Mouse (Mus musculus) forebrain, postnatal 0 days (tissue): ENCODE data around the gene Slc16a13. TPM values are rescaled to one million over a fixed set of nuclear protein-coding genes. Genes with fewer than 3 reads are reported as not detected.

Experiments
- ATAC-seq: fragments of 200-750 bp; cut with Nextera tagmentation; 2 replicates; pipeline ENCODE4 v1.8.0; 2017; ENCODE audit warnings: mild to moderate bottlenecking, moderate library complexity
- DNase-seq: peaks from one replicate; pipeline ENCODE4 v3.0.0-alpha.2; 2015
- H3K27ac ChIP-seq: fragments of 300-500 bp; sonication (generic); 2 replicates; pipeline ENCODE4 v1.5.1; 2014; ENCODE audit warnings: low read depth, mild to moderate bottlenecking, antibody characterized with exemption, low read length, moderate library complexity, mixed read lengths
- H3K27me3 ChIP-seq: fragments of 300-500 bp; sonication (generic); 2 replicates; pipeline ENCODE4 v1.6.1; 2014; ENCODE audit warnings: mild to moderate bottlenecking, low read length, mixed read lengths; ENCODE audit not compliant: insufficient read depth
- H3K36me3 ChIP-seq: fragments of 300-500 bp; sonication (generic); 2 replicates; pipeline ENCODE4 v1.6.1; 2014; ENCODE audit warnings: mild to moderate bottlenecking, moderate library complexity; ENCODE audit not compliant: insufficient read depth
- H3K4me1 ChIP-seq: fragments of 300-500 bp; sonication (generic); 2 replicates; pipeline ENCODE4 v1.6.1; 2014; ENCODE audit warnings: antibody characterized with exemption; ENCODE audit not compliant: insufficient read depth
- H3K4me2 ChIP-seq: fragments of 300-500 bp; sonication (generic); 2 replicates; pipeline ENCODE4 v1.6.1; 2014; ENCODE audit warnings: low read depth, mild to moderate bottlenecking, moderate library complexity
- H3K4me3 ChIP-seq: fragments of 300-500 bp; sonication (generic); 2 replicates; pipeline ENCODE4 v1.5.1; 2014; ENCODE audit warnings: low read depth, low read length, mixed read lengths
- H3K9ac ChIP-seq: fragments of 300-500 bp; sonication (generic); 2 replicates; pipeline ENCODE4 v1.6.1; 2014; ENCODE audit warnings: mild to moderate bottlenecking
- H3K9me3 ChIP-seq: fragments of 300-500 bp; sonication (generic); 2 replicates; pipeline ENCODE4 v1.6.1; 2016; ENCODE audit warnings: low read length
- CTCF ChIP-seq: sonication (generic); IDR thresholded peaks from 2 replicates; pipeline ENCODE4 v1.5.1; 2016; ENCODE audit warnings: antibody characterized with exemption, control low read depth, low read depth
- WGBS: fragments of 180-500 bp; shearing (Covaris S2); extraction: QIAGEN DNeasy Blood & Tissue Kit; methylation state at CpG from one replicate; pipeline ENCODE4 v1.1.7; 2014; 5-methylcytosine and 5-hydroxymethylcytosine counted together
- polyA plus RNA-seq: library from polyadenylated mRNA; unstranded; fragments of >200 nt; fragmentation: Nextera tagmentation; extraction: Ambion mirVana; gene quantifications from 2 replicates; pipeline ENCODE4 v1.2.1, GENCODE M21; 2015
- total RNA-seq: library from RNA; depleted of rRNA; stranded (reverse); fragments of >200 nt; gene quantifications from 2 replicates; pipeline ENCODE4 v1.2.3, GENCODE M21; 2014

Slc16a13 gene
- total and polyA plus RNA-seq, 2 experiments from 2014 or later = 9.6 to 10.9 TPM

GRCm38 (mm10) chr11:70237457-70238167 is 16.7 kb upstream of the Slc16a13 start, which contains the start of gene 0610010K14Rik:
Gene 0610010K14Rik (minus strand): TSS chr11:70237914.
- Histone ChIP-seq H3K36me3 (peaks cover 18% of the 10 kb centered on the region), H3K4me1 (peaks cover 22% of the 10 kb centered on the region; the same call in 1 of the 2 replicates), H3K9me3 (no peaks in the 10 kb centered on the region), H3K4me3 (peak within 1 kb of the TSS; percentile 98), H3K27me3 (no peaks in the 10 kb centered on the region), H3K27ac (peak within 1 kb of the TSS; percentile 96), H3K9ac (peak within 1 kb of the TSS; percentile 92), H3K4me2 (peak within 1 kb of the TSS; percentile 97)
- TF ChIP-seq CTCF = peak; percentile 67
- ATAC-seq (peak; percentile 95), DNase-seq (peak; percentile 97)
- WGBS = under 1% methylated on average over 64 of the region's 70 CpGs

- 22% methylated on average over 7 of the region's 7 CpGs for WGBS
- DNase-seq (no peak), ATAC-seq (no peak)
These were observed 15.9 kb upstream of the Slc16a13 start for GRCm38 (mm10) chr11:70236717-70237116.

GRCm38 (mm10) chr11:70235254-70235900 is 14.5 kb upstream of the Slc16a13 start:
- DNase-seq = no peak
- no peak for ATAC-seq
- H3K36me3 ChIP-seq = peaks cover 18% of the 10 kb centered on the region
- H3K4me1 ChIP-seq = peaks cover 20% of the 10 kb centered on the region; the same call in 1 of the 2 replicates
- H3K4me3 ChIP-seq = no peak overlapping the region
- H3K27me3 ChIP-seq = peaks cover 6% of the 10 kb centered on the region; the same call in 1 of the 2 replicates
- H3K9ac ChIP-seq = no peak overlapping the region
- H3K4me2 ChIP-seq = no peak overlapping the region; the same call in 1 of the 2 replicates
- 90% methylated on average over 12 of the region's 12 CpGs for WGBS
- H3K9me3 ChIP-seq = no peaks in the 10 kb centered on the region
- TF ChIP-seq CTCF = no peak
- H3K27ac ChIP-seq = no peak overlapping the region

More at GRCm38 (mm10) chr11:70236717-70237116, 15.9 kb upstream of the Slc16a13 start:
- no peaks in the 10 kb centered on the region for H3K9me3 ChIP-seq
- peaks cover 22% of the 10 kb centered on the region; the same call in 1 of the 2 replicates for H3K4me1 ChIP-seq
- H3K4me3 ChIP-seq = peak overlapping the region; percentile 98
- peak overlapping the region; percentile 96 for H3K27ac ChIP-seq
- no peaks in the 10 kb centered on the region for H3K27me3 ChIP-seq
- peak overlapping the region; percentile 92; the same call in 1 of the 2 replicates for H3K9ac ChIP-seq
- no peak for TF ChIP-seq CTCF
- peak overlapping the region; percentile 97 for H3K4me2 ChIP-seq
- peaks cover 18% of the 10 kb centered on the region for H3K36me3 ChIP-seq

GRCm38 (mm10) chr11:70234497-70234896 is 13.6 kb upstream of the Slc16a13 start:
- TF ChIP-seq CTCF = no peak
- H3K4me2 ChIP-seq = no peak overlapping the region
- ATAC-seq (no peak), DNase-seq (no peak)
- H3K4me3 ChIP-seq = no peak overlapping the region
- H3K9me3 ChIP-seq = no peaks in the 10 kb centered on the region
- peaks cover 15% of the 10 kb centered on the region for H3K27me3 ChIP-seq
- WGBS = 88% methylated on average over 8 of the region's 8 CpGs
- peaks cover 18% of the 10 kb centered on the region for H3K36me3 ChIP-seq
- H3K27ac ChIP-seq = no peak overlapping the region
- H3K4me1 ChIP-seq = peaks cover 18% of the 10 kb centered on the region; the same call in 1 of the 2 replicates
- H3K9ac ChIP-seq = no peak overlapping the region

GRCm38 (mm10) chr11:70234037-70234436 is 13.2 kb upstream of the Slc16a13 start:
- ATAC-seq (no peak), DNase-seq (no peak)
- WGBS = 58% methylated on average over 5 of the region's 5 CpGs

GRCm38 (mm10) chr11:70233016-70233415 is 12.2 kb upstream of the Slc16a13 start:
- WGBS = 31% methylated on average over 8 of the region's 8 CpGs
- DNase-seq = no peak
- H3K27ac ChIP-seq = no peak overlapping the region

More at GRCm38 (mm10) chr11:70234037-70234436, 13.2 kb upstream of the Slc16a13 start:
- peaks cover 19% of the 10 kb centered on the region for H3K27me3 ChIP-seq
- TF ChIP-seq CTCF = no peak
- H3K9ac ChIP-seq = no peak overlapping the region
- no peak overlapping the region for H3K27ac ChIP-seq
- H3K4me3 ChIP-seq = no peak overlapping the region
- no peaks in the 10 kb centered on the region for H3K9me3 ChIP-seq
- H3K36me3 ChIP-seq = peaks cover 18% of the 10 kb centered on the region
- H3K4me1 ChIP-seq = peaks cover 18% of the 10 kb centered on the region; the same call in 1 of the 2 replicates
- no peak overlapping the region for H3K4me2 ChIP-seq

More at GRCm38 (mm10) chr11:70233016-70233415, 12.2 kb upstream of the Slc16a13 start:
- H3K9ac ChIP-seq = peak overlapping the region; percentile 66
- no peaks in the 10 kb centered on the region for H3K9me3 ChIP-seq
- peaks cover 18% of the 10 kb centered on the region for H3K36me3 ChIP-seq
- peak overlapping the region; percentile 48 for H3K4me3 ChIP-seq
- peaks cover 10% of the 10 kb centered on the region; the same call in 1 of the 2 replicates for H3K4me1 ChIP-seq
- ATAC-seq = no peak
- peaks cover 24% of the 10 kb centered on the region for H3K27me3 ChIP-seq
- TF ChIP-seq CTCF = no peak
- H3K4me2 ChIP-seq = peak overlapping the region; percentile 56
